Mouse (Mus musculus) fat pad, adult 2 months (tissue): ENCODE data around the gene C1rb.
"Not testable (repeated sequence)": the region's sequence is repeated elsewhere in the genome, so short reads cannot be mapped to it uniquely, and the experiment has no call there.

Experiments
- DNase-seq: peaks from one replicate; pipeline ENCODE4 v3.0.0-alpha.2; 2011; ENCODE audit warnings: low read depth, low spot score; ENCODE audit errors: extremely low read depth

C1rb gene

DNA sequence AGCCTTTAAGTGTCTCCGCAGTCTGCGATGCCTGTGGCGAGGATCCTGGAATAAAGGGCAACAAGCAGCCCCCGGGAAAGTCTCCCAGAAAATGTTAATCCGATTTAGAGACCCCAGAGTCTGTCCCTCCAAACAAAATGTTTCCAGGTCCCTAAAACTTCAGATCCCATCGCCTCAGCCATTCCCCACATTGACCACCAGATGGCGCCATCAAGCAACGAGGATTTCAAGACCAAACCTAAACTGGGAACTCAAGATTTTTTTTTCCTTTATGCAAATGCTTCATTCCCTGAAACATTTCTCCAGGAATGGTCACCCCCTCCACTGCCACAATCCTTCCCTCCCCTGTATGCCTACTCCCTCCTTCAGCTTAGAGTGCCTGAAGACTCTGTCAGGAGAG, at the start of gene C1rb:
C1rb (plus strand) TSS at position 269 of the 400 bp plus-strand sequence.
- no peak for DNase-seq

DNA sequence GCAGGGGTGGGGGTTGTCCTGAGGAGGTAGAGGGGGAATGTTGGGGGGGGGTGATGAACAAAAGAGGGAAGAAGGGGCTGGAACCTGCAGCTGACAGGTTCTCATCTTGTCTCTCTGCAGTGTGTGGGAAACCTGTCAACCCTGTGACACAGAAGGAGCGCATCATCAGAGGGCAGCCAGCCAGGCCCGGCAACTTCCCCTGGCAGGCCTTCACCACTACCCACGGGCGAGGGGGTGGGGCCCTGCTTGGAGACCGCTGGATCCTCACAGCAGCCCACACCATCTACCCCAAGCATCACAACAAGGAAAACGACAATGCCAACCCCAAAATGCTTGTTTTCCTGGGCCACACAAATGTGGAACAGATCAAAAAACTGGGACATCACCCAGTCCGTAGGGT, 48.0 kb upstream of the C1rb start:
- not testable (repeated sequence) for DNase-seq

DNA sequence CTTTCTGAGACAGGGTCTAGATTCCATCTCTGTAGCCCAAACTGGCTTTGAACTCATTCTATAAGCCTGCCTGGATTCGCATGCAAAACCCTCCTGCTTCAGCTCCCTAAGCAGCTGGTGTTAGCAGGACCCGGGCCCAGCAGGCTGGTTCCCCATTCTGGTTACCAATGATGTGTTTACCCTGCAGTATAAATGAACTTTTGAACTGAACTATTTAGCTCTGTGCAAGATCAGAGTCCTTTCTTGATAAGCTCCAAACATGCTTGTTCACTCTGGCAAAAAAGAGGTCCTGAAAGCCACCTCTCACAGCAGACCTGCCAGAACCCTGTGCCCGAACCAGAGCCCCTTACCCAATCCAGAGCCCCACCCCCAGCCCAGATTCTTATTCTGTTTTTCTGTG, 42.2 kb upstream of the C1rb start:
- DNase-seq = no peak

DNA sequence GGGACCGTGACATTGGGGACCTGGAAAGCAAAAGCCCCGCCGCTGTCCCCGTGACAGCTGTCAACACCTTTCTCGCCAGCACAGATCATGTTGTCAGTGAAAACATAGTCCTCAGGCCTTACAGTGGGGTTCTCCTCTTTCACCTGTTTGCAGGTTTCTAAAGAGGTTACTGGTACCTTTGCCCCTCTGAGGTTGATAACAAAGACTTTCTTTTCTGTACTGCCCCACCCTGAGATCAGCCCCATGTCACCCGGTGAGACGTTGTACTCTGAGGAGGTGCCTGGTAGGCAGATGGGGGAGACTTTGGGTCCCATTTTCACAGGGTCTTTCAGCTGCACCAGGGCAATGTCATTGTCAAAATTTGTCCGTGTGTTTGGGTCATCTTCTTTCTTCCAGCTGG, 39.0 kb upstream of the C1rb start:
- DNase-seq = no peak

DNA sequence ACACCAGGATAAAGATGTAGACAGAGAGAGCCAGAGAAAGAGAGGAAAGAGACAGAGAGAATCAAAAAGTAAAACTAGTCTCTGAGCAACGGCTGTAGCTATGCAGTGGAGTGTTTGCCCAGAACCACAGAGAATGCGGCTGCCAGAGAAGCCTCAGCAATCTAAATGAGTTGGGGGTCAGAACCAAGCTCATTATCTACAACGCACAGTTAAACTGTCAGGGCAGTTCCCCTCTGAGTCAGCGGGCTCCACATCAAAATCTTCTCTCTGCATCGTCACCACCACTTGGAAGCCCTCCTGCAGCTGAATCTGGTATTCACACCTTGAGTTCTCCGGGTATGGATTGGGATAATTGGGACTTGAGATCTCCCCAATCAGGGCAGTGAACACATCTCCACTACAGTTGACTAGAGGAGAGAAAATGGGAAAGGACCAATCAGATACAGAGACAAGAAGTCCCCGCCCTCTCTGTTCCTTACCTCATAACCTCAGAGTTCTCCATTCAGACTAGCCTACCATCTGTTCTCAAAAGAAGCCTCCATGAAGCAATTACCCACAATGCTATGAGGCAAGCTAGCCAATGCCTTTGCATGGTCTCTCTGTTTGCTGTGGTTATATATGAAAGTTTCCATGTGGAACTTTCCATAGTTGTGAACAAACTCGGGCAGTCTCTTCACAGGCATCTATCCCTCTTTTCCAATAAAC, 33.8 kb upstream of the C1rb start:
- not testable (repeated sequence) for DNase-seq

DNA sequence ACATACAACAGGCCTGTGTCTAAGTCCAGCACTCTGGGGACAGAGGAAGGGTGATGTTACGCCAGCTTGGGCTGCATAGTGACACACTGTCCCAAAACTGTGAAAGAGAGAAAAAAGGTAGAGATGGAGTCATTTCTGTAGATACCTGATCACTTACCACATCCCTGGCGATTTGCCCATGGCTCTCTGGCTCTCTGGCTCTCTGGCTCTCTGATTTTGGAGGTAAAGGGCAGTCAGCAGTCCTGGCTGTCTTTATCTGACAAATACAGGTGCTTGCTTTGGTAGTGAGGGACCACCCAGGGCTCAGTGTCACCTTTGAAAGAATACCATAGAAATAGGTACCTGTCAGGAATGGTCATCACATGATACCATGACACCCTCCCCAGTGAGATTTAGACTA, 28.9 kb upstream of the C1rb start:
- DNase-seq = not testable (repeated sequence)

DNA sequence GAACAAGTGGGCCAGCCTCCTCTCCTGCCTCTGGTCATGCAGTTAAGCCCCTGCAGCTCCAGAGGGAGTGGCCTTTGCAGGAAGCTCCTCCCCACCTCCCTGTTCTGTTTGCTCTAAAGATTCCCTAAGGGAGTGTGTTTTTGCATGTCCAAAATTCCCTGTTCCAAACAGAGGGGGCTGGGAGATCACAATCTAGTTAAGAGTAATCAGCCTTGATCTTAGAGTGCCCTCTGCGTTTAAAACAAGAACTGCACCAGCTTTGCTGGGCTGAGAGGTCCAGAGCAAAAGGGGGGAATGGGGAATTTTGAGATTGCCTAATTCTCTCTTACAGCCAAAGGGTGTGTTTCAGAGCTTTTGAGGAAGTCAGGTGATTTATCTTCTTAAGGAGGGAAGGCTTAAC, 27.8 kb upstream of the C1rb start, which contains the start of gene C1s1:
C1s1 (minus strand) TSS at position 76 of the 400 bp plus-strand sequence.
- not testable (repeated sequence) for DNase-seq

DNA sequence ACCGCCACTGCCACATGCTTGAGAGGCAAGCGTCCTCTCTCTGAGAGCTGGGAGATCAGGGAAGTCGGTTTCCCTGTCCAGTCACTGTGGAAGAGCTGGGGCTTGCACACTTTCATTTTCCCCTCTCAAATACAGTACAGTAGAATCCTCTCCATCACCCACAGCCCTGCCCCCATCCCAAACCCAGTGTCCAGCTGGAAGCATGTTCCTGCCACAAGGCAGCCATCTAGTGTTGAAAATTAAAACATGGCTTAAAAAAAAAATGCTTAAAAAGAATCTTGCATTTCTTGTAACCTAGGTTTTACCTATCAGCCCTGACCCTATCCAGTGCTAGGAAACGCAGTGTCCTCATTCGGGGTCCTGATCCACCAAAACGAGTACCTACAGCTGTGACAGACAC, 25.6 kb upstream of the C1rb start:
- DNase-seq = no peak

DNA sequence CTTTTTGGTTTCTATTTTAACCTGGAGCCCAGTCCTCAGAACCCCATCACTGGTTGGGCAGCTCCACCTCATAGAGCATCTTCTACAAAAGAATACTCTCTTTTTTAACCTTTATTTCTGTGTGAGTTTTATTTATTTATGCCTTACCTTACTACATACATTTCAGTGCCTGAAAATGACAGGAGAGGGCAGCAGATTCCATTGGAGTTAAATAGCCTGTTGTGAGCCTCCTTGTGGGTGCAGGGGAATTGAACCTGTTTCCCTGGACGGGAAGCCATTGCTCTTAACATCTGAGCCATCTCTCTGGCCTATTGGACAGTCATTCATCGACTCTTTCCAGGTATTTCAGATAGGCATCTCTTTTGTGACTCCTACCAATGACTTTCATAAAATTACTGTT, 24.7 kb upstream of the C1rb start:
- DNase-seq = no peak

DNA sequence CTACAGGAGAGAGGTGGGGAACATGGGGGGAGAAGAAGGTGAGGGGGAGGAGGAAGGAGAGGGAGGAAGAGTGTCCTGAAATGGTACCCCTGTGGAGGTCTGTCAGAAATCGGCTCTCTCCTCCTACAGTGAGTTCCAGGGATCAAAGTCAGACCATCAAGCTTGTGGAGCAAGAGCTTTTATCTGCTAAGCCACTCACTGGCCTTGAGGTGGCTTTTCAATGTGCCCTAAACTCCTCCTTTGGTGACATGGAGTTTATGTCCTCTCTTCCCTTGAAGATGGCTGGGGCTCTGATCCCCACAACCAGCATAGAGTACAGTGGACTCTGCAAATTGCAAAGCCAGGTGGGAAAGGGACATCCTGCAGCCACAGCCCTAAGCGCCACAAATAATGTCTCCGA, 22.1 kb upstream of the C1rb start:
- DNase-seq = not testable (repeated sequence)

DNA sequence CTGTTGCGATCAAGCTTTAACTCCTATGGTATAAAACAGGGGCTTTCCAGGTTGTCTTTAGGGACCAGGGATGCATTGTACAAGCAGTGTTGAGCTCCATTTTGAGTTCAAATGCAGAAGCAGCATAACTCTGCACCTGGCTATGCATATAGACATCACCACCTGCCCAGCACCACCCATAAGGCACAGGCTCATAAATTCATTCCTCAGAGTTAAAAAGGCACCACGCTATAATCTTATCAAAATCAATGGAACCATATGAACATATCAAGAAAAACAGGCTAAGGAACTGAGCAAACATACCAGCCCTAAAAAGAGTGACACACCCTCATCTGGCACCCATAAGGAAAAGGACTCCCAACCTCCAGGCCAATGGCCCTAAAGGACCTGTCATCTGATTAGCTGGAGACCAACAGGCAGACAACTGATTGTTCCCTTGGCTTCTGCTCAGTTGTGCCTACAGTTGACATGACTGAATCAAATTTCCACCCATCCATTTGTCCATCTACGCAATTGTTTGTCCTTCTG, 21.0 kb upstream of the C1rb start:
- no peak for DNase-seq

DNA sequence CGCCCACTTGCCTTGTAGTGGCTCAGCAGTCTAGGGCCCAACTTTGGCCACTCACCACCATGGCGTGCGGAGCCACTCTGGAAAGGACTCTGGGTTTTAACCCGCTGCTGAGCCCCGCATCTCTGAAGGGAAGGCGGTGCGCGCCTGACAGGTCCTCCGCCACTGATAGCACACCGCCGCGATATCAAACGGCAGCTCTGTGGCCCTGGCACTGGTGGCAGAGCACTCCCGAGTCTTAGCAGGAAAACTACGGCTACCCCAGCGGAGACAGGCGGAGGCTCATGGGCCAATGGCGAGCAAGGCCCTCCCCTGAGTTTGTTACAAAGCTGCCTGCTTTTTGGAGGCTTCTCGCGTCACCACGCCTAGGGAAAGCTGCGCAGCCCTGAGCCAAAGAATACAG, 17.3 kb upstream of the C1rb start:
- DNase-seq = no peak

DNA sequence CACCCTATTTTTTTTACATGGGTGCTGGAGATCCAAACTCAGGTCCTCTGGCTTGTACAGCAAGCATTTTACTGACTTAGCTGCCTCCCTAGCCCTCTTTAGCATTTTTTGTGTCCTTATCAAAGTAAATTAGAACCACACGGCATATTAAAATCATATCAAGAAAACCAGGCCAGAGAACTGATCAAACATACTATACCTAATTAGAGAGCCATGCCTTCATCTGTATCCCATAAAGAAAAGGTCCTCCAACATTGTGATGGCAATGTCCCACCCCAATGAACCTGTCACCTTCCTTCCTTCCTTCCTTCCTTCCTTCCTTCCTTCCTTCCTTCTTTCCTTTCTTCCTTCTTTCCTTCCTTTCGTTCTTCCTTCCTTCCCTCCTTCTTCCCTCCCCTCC, 14.1 kb upstream of the C1rb start:
- not testable (repeated sequence) for DNase-seq

DNA sequence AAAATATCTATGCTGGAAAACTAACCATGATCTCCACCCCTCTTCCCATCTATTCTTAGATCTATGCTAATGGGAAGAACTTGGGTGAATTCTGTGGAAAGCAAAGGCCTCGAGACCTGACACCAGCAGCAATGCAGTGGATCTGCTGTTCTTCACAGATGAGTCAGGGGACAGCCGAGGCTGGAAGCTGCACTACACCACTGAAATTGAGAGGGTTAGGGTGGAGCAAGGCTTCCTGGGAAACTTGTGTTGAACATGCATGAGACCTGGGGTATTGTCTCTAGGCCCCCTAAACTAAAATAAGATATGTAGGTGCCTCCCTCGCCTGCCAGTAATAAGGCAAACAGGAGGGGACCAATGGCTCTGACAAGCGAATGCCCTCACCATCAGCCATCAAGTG, 8.9 kb upstream of the C1rb start:
- DNase-seq = not testable (repeated sequence)

DNA sequence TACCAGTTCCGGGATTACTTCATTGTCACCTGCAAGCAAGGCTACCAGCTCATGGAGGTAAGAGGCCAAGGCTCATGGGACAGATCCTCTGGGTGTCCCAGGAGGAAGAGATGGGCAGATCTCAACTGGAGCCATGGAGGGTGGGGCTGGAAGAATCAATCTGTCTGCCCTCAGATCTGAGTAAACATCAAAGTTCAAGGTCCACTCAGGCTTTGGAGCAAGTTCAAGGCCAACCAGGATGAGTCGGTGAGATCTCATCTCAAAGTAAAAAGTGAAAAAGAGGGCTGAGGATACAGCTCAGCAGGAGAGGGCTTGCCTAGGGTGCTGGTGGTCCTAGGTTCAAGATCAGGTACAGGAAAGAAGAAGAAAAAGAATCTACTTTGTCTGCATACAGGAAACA, 8.5 kb upstream of the C1rb start:
- not testable (repeated sequence) for DNase-seq

DNA sequence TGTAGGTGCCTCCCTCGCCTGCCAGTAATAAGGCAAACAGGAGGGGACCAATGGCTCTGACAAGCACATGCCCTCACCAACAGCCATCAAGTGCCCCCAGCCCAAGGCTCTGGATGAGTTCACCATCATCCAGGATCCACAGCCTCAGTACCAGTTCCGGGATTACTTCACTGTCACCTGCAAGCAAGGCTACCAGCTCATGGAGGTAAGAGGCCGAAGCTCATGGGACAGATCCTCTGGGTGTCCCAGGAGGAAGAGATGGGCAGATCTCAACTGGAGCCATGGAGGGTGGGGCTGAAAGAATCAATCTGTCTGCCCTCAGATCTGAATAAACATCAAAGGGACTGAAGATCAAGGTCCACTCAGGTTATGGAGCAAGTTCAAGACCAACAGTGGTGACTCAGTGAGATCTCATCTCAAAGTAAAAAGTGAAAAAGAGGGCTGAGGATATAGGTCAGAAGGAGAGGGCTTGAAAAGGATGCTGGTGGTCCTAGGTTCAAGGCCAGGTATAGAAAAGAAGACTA, 5.1 kb downstream of the C1rb start:
- DNase-seq = not testable (repeated sequence)

DNA sequence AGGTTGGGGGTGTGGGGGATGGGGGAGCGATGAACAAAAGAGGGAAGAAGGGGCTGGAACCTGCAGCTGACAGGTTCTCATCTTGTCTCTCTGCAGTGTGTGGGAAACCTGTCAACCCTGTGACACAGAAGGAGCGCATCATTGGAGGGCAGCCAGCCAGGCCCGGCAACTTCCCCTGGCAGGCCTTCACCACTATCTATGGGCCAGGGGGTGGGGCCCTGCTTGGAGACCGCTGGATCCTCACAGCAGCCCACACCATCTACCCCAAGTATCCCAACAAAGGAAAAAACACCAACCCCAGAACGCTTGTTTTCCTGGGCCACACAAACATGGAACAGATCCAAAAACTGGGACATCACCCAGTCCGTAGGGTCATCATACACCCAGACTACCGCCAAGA, 10.1 kb downstream of the C1rb start:
- not testable (repeated sequence) for DNase-seq

DNA sequence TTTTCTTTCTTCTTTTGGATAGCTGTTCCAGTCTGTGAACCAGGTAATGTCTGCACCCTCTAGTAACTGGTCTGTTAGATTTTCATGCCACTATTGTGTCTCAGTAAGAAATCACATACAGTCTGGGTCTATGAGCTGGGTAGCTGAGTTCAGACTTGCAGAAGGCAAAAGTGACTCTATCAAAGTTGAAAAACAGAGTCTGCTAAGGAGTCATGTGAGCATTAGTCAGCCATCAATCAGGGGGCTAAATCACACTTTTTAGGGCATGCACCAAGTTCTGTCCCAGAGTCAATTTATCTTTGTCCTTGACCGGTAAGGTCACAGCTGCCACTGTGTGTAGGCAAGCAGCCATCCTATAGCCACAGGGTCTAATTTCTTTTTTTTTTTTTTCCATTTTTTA, 12.1 kb downstream of the C1rb start:
- no peak for DNase-seq

DNA sequence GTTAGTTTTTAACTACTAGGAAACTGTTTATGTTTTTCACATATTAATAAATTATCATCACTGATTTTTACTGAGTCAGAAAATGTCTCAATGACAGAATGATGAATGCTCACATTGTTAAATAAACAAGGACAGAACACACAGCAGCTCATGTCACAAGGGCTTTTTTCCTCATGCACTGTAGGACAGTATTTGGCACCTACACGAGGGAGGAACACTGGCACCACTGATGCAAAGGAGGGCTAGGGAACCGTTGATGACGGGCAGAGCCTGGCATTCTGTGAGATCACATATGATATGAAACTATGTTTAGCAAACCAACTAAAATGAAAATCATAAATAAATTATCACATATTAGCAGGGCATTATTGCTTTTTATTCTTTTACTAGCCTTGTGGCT, 14.8 kb downstream of the C1rb start:
- DNase-seq = no peak

DNA sequence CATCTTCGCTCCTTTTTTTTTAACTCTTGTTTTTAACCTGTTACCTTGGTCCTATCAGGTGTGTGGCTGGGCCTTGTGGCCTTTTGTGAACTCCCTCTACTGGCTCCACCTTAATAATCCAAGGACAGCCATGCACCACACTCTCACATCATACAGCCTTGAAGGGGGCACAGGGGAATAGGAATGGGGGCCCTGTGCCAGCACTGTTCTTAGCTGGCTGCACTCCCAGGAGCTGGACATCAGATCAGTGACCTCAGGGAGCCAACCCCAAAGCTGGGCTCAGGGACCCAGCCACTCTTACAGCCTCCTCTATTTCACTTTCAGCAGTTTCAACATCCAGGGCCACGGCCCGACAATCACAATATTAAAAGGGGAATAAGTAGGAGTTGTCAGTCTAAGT, 15.7 kb downstream of the C1rb start:
- DNase-seq = no peak

DNA sequence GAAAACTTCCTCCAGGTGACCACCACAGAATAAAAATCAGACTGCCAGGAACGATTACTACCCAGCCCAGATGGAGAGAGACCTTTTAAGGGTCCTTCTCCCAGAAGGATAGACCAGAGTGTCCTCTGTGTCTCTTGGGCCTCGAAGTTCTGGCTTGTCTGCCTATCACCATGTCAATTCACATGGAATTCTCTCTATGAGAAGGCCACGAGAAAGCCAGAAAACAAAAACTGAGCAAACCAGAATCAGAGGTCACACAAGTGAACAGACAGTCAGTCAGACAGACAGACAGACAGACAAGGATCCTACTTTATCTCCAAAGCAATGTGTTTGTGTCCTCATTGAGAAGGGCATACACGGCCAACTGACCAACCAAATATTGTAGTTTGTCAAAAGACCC, 16.2 kb downstream of the C1rb start:
- no peak for DNase-seq

DNA sequence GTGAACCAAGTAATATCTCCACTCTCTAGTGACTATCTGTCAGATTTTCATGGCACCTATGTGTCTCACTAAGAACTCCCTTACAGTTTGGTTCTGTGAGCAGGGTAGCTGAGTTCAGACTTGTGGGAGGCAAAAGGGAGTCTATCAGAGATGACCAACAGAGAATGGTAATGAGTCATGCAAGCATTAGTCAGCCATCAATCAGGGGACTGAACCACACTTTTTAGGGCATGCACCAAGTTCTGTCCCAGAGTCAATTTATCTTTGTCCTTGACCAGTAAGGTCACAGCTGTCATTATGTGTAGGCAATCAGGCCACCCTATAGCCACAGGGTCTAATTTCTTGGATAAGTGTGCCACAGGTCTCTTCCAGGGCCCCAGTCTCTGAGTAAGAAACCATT, 18.7 kb downstream of the C1rb start:
- no peak for DNase-seq
